Mouse (Mus musculus) bone marrow macrophage, adult 2 months (primary cell): ENCODE measurements around the gene Srgap3.

Experiments used
- CTCF ChIP-seq: IDR thresholded peaks from 2 replicates; pipeline ENCODE4 v1.5.1; 2012; ENCODE audit warnings: low read depth, mild to moderate bottlenecking, low read length, moderate library complexity
- POLR2A ChIP-seq: IDR thresholded peaks from 2 replicates; pipeline ENCODE4 v1.6.1; 2012; ENCODE audit warnings: mild to moderate bottlenecking, low read depth, low read length, borderline replicate concordance

- TF ChIP-seq CTCF (no peak), POLR2A (no peak)
These were observed 48.6 kb upstream of the Srgap3 start for GRCm38 (mm10) chr6:112995708-112996107.
